Mouse (Mus musculus): ENCODE measurements around the gene Loxl1. TPM values are rescaled to one million over a fixed set of nuclear protein-coding genes. Genes with fewer than 3 reads are reported as not detected.

Loxl1 gene
- 222 and 354 TPM in 2 replicates for polyA plus RNA-seq (2012; rRNA removed; ENCODE audit: low replicate concordance)

DNA sequence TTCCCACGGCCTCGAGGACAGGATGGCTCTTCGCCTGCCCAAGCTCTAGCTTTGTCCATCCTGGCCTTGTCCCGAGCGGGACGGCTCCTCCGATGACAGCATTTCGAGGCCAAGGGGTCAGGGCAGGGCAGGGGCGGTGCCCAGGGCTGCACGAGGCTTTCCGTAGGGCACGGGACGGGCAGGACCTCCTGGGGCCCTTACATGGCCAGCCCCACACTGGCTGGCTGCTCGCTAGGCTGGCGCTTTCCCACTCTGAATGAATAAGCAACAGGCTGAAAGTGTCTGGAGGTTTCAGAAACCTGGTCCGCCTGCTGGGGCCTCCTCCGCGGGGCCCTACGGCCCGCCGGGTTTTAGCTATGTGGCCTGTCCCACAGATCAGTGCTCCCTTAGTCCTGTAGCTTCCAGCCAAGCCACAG, at the start of gene Loxl1:
Loxl1 (minus strand) TSS at position 243 of the 416 bp plus-strand sequence.

DNA sequence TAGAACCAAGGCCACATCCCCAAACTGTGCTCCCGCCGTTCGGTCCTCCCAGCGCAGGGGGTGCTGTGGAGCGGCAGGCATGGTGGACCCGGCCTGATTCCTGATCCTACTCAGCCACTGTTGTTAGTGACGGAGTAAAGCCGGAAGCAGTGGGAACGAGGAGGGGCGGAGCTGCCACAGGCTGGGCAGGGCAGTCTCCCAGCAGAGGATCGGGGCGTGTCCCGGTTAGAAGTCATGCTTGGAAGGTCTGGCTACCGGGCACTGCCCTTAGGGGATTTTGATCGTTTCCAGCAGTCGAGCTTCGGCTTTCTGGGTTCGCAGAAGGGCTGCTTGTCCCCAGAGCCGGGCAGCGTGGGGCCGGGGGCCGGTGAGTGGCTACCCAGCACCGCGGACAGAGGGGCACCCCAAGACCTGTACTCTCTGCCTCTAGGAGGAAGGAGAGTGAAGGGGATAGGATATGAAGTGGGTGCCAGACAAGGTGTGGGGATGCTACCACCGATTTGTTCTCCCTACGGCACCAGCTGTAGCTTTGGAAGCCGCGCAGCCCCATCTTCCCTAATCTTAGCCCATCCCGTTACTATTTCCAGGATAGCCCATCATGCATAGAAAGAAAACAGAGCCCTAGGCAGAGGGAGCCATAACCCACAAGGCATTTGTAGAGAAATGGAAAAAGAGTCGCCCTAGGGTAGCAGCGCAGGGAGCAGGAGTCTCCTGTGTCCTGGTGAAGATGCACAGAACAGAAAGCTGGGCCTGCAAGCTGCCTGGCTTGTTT, 59.8 kb downstream of the Loxl1 start, which contains the start of gene Stoml1:
Stoml1 (plus strand) TSS at position 132 of the 772 bp plus-strand sequence.

DNA sequence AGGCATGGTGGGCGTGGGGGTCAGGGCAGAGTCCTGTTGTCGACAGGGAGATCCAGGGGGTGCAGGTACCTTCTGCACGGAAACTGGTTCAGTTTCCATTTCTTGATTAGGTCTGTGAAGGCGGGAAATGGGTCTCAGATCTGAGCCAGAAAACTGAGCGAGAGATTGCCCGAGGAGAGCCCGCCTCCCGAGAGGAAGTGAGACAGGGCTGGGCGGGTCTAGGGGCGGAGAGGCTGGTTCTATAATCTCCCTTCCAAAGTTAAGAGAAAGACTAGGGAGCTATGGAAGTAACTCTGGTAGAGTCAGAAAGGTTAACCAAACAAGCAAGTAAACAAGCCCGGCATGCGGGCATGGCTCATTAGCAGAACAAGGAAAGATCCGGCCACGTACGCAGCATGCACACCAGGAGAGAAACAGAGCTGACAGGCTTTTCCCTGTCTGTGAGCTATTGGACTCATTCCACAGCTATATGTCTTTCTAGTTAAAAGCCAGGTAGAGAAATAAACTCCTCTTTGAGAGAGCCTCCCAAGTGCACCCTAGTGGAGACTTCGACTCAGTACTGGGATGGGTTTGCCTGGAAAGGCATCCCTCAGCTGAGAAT, 63.3 kb downstream of the Loxl1 start, which contains the start of gene Pml:
Pml (minus strand) TSS at position 195 of the 601 bp plus-strand sequence.

Other genes with a start within 250 kb of the Loxl1 start
- 9.5 and 12.0 TPM in 2 replicates for gene Stra6, start 249.4 kb downstream of the Loxl1 start, polyA plus RNA-seq (2012; rRNA removed; ENCODE audit: low replicate concordance)
- 0.45 and 0.55 TPM in 2 replicates for gene Ccdc33, start 194.4 kb downstream of the Loxl1 start, polyA plus RNA-seq (2012; rRNA removed; ENCODE audit: low replicate concordance)
- gene Islr, start 108.9 kb downstream of the Loxl1 start, polyA plus RNA-seq (2012; rRNA removed; ENCODE audit: low replicate concordance) = 331 and 412 TPM in 2 replicates
- gene Islr2, start 108.9 kb downstream of the Loxl1 start, polyA plus RNA-seq (2012; rRNA removed; ENCODE audit: low replicate concordance) = 10.5 and 11.5 TPM in 2 replicates
- gene Pml, start 63.4 kb downstream of the Loxl1 start, polyA plus RNA-seq (2012; rRNA removed; ENCODE audit: low replicate concordance) = 50.9 and 62.5 TPM in 2 replicates
- gene Stoml1, start 60.0 kb downstream of the Loxl1 start, polyA plus RNA-seq (2012; rRNA removed; ENCODE audit: low replicate concordance) = 48.2 and 49.1 TPM in 2 replicates
- not detected in 2 replicates for gene Tbc1d21, start 57.3 kb upstream of the Loxl1 start, polyA plus RNA-seq (2012; rRNA removed; ENCODE audit: low replicate concordance)
- gene Insyn1, start 175.4 kb upstream of the Loxl1 start, polyA plus RNA-seq (2012; rRNA removed; ENCODE audit: low replicate concordance) = 15.2 and 18.5 TPM in 2 replicates
- gene Cd276, start 242.3 kb upstream of the Loxl1 start, polyA plus RNA-seq (2012; rRNA removed; ENCODE audit: low replicate concordance) = 10.7 and 11.1 TPM in 2 replicates

All from mammary gland, adult 2 months (tissue).